Mouse (Mus musculus) ES-E14 (cell line): Measurements from ENCODE around the gene Gna14.

Experiments used
- CHD2 ChIP-seq: IDR thresholded peaks from 2 replicates; pipeline ENCODE4 v1.6.1; 2014; ENCODE audit warnings: mild to moderate bottlenecking, low read depth, low read length, inconsistent platforms
- HCFC1 ChIP-seq: IDR thresholded peaks from 2 replicates; pipeline ENCODE4 v1.6.1; 2012; ENCODE audit warnings: low read length, inconsistent platforms, borderline replicate concordance; ENCODE audit not compliant: insufficient read depth
- MAFK ChIP-seq: IDR thresholded peaks from 2 replicates; pipeline ENCODE4 v1.6.1; 2014; ENCODE audit warnings: mild to moderate bottlenecking, low read depth, low read length, inconsistent platforms; ENCODE audit not compliant: insufficient read depth
- ZC3H11A ChIP-seq: IDR thresholded peaks from 2 replicates; pipeline ENCODE4 v1.6.1; 2012; ENCODE audit warnings: low read depth, mild to moderate bottlenecking, inconsistent platforms, low read length, borderline replicate concordance
- ZNF384 ChIP-seq: IDR thresholded peaks from 2 replicates; pipeline ENCODE4 v1.6.1; 2012; ENCODE audit warnings: low read depth, low read length, inconsistent platforms

GRCm38 (mm10) chr19:16446612-16447011 lies 11.1 kb downstream of the Gna14 start:
- TF ChIP-seq ZC3H11A (no peak), MAFK (no peak), ZNF384 (no peak), HCFC1 (no peak), CHD2 (no peak)
